Mouse (Mus musculus): ENCODE data around the gene Eri2. TPM values are rescaled to one million over a fixed set of nuclear protein-coding genes. Genes with fewer than 3 reads are reported as not detected.
A peak's percentile ranks its signal among the peaks of the same experiment; 100 is the strongest.

The Eri2 gene
- polyA plus RNA-seq (2015; fragmentation: Nextera tagmentation; extraction: Ambion mirVana), result 24.5 and 27.4 TPM in 2 replicates

DNA sequence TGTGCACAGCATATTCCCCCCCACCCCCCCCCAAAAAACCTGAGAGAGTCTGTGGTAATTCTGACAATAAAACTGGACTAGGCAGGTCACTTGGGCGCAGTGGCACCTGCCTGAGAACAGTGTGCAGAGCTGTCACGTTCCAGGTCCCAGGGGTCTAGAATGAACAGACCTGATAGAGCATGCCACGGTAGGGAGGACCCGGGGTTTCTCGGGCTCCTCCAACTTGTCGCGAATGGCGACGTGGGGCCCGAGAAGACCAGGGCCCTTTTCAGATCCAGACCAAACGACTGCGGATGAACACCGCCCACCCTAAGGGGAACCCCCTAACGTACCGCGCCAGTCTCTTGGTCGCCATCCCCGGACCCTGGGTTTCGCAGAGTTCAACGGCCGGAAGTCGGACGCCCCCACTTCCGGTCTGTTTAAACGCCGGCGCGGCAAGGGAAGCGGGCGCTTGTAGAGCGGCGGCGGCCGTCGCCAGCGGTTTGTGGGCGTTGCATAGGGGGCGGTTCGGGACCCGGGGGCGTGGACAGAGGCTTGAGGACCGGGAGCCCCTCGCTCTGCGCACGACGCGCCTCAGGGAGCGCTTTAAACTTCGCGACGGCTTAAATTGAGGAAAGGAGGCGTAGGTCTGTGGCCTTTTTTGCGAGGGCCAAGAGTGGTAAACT, at the start of gene Eri2, which contains the start of gene Rexo5:
Gene Eri2 (minus strand): TSS at position 473 of the 665 bp plus-strand sequence.
Gene Rexo5 (plus strand): TSS at position 421 of the 665 bp plus-strand sequence.
- peak within 1 kb of the TSS; percentile 72 for H3K4me3 ChIP-seq
- peak within 1 kb of the TSS; percentile 74 for H3K4me2 ChIP-seq
- no peaks in the 10 kb centered on the region for H3K9me3 ChIP-seq
- ATAC-seq (ENCODE audit: insufficient number of reproducible peaks, insufficient read depth, low FRiP score, low TSS enrichment, low read depth), result peak; percentile 98
- under 1% methylated on average over 53 of the region's 53 CpGs for WGBS
- no peaks in the 10 kb centered on the region for H3K27me3 ChIP-seq
- peak within 1 kb of the TSS; percentile 80 for H3K27ac ChIP-seq
- H3K9ac ChIP-seq, result peak within 1 kb of the TSS; percentile 88
- H3K36me3 ChIP-seq, result peaks cover 15% of the 10 kb centered on the region
- H3K4me1 ChIP-seq, result peaks cover 11% of the 10 kb centered on the region

DNA sequence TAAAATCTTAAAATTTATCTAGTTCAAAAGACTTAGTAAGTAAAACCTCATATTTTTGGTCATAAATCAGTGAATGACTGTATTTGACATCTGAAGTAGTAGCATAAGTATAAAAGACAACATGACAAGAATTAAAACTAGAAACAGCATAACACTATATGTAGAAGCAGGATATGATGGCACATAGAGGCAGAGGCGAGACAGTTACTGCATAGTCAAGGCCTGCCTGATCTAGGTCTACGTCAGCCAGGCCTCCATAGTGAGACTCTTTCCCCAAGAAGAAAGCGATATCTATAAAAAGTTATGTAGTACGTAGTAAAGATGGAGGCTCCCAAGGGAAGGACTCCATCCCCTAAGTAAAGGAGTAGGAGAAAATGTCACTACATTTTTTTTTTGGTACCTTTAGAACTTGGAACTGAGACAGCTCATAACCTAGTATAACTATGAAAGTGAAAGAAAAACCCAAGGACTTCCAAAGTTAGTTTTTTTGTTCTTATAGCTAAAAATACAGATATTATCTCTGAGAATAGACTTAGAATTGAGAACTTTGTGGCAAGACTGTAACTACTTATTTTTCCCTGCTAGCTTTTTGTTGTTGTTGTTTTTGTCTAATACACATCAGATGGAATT, 48.1 kb upstream of the Eri2 start:
- WGBS, result 95% methylated on average over 4 of the region's 4 CpGs
- Histone ChIP-seq H3K9ac (no peak overlapping the region), H3K36me3 (peaks cover 23% of the 10 kb centered on the region), H3K9me3 (no peaks in the 10 kb centered on the region), H3K27ac (no peak overlapping the region), H3K4me2 (no peak overlapping the region), H3K27me3 (no peaks in the 10 kb centered on the region), H3K4me1 (no peaks in the 10 kb centered on the region), H3K4me3 (no peak overlapping the region)
- ATAC-seq (ENCODE audit: insufficient number of reproducible peaks, insufficient read depth, low FRiP score, low TSS enrichment, low read depth), result no peak

GRCm38 (mm10) chr7:119835996-119836777, 42.3 kb upstream of the Eri2 start:
- H3K27me3 ChIP-seq, result no peaks in the 10 kb centered on the region
- no peak overlapping the region for H3K27ac ChIP-seq
- H3K4me1 ChIP-seq, result no peaks in the 10 kb centered on the region
- no peak for ATAC-seq (ENCODE audit: insufficient number of reproducible peaks, insufficient read depth, low FRiP score, low TSS enrichment, low read depth)
- H3K4me2 ChIP-seq, result no peak overlapping the region
- 96% methylated on average over 4 of the region's 4 CpGs for WGBS
- H3K9me3 ChIP-seq, result no peaks in the 10 kb centered on the region
- H3K4me3 ChIP-seq, result no peak overlapping the region
- peaks cover 28% of the 10 kb centered on the region for H3K36me3 ChIP-seq
- no peak overlapping the region for H3K9ac ChIP-seq

DNA sequence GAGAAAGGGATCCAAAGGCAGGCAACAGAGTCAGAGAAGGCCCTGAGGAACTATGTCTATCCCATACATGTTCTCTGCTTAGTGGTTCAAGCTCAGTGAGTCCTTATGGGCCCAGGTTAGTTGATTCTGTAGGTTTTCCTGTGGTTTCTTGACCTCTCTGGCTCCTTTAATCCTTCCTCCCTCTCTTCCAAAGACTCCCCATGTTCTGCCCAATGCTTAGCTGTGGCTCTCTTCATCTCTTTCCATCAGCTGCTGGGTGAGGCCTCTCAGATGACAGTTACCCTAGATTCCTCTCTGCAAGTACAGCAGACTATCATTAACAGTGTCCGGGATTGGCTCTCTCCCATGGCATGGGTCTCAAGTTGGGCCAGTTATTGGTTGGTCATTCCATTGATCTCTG, 41.5 kb upstream of the Eri2 start:
- 86% methylated on average over 1 of the region's 1 CpGs for WGBS
- no peak overlapping the region for H3K9ac ChIP-seq
- peaks cover 27% of the 10 kb centered on the region for H3K36me3 ChIP-seq
- no peaks in the 10 kb centered on the region for H3K4me1 ChIP-seq
- H3K9me3 ChIP-seq, result no peaks in the 10 kb centered on the region
- no peak for ATAC-seq (ENCODE audit: insufficient number of reproducible peaks, insufficient read depth, low FRiP score, low TSS enrichment, low read depth)
- no peak overlapping the region for H3K4me3 ChIP-seq
- no peaks in the 10 kb centered on the region for H3K27me3 ChIP-seq
- H3K27ac ChIP-seq, result no peak overlapping the region
- H3K4me2 ChIP-seq, result no peak overlapping the region

GRCm38 (mm10) chr7:119808723-119809122, 14.9 kb upstream of the Eri2 start:
- Histone ChIP-seq H3K9me3 (no peaks in the 10 kb centered on the region), H3K4me1 (no peaks in the 10 kb centered on the region), H3K4me3 (no peak overlapping the region), H3K36me3 (peaks cover 49% of the 10 kb centered on the region), H3K27ac (no peak overlapping the region), H3K9ac (no peak overlapping the region), H3K4me2 (no peak overlapping the region), H3K27me3 (no peaks in the 10 kb centered on the region)
- 96% methylated on average over 3 of the region's 3 CpGs for WGBS
- ATAC-seq (ENCODE audit: insufficient number of reproducible peaks, insufficient read depth, low FRiP score, low TSS enrichment, low read depth), result no peak

DNA sequence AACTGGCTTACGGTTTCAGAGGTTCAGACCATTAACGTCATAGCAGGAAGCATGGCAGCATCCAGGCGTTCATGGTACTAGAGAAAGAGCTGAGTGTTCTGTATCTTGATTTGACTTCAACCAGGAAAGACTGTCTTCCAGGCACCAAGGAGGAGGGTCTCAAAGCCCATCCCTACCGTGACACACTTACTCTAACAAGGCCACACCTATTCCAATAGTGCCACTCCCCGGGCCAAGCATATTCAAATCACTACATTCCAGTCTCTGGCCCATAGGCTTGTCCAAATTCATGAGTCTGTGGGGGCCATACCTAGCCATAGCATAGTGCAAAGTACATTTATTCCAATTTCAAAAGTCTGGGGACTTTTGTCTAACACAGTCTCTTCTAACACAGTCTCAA, 13.5 kb upstream of the Eri2 start:
- H3K4me3 ChIP-seq, result no peak overlapping the region
- no peaks in the 10 kb centered on the region for H3K4me1 ChIP-seq
- H3K36me3 ChIP-seq, result peaks cover 47% of the 10 kb centered on the region
- H3K9me3 ChIP-seq, result no peaks in the 10 kb centered on the region
- no peaks in the 10 kb centered on the region for H3K27me3 ChIP-seq
- H3K9ac ChIP-seq, result no peak overlapping the region
- no peak overlapping the region for H3K27ac ChIP-seq
- no peak overlapping the region for H3K4me2 ChIP-seq
- WGBS, result 92% methylated on average over 5 of the region's 5 CpGs
- ATAC-seq (ENCODE audit: insufficient number of reproducible peaks, insufficient read depth, low FRiP score, low TSS enrichment, low read depth), result no peak

- Histone ChIP-seq H3K9ac (no peak overlapping the region), H3K27ac (no peak overlapping the region), H3K9me3 (no peaks in the 10 kb centered on the region), H3K4me3 (no peak overlapping the region), H3K4me2 (no peak overlapping the region), H3K27me3 (no peaks in the 10 kb centered on the region), H3K36me3 (peaks cover 25% of the 10 kb centered on the region), H3K4me1 (no peaks in the 10 kb centered on the region)
- no peak for ATAC-seq (ENCODE audit: insufficient number of reproducible peaks, insufficient read depth, low FRiP score, low TSS enrichment, low read depth)
- WGBS, result 86% methylated on average over 3 of the region's 3 CpGs
These were observed 7.1 kb upstream of the Eri2 start for GRCm38 (mm10) chr7:119800991-119801390.

DNA sequence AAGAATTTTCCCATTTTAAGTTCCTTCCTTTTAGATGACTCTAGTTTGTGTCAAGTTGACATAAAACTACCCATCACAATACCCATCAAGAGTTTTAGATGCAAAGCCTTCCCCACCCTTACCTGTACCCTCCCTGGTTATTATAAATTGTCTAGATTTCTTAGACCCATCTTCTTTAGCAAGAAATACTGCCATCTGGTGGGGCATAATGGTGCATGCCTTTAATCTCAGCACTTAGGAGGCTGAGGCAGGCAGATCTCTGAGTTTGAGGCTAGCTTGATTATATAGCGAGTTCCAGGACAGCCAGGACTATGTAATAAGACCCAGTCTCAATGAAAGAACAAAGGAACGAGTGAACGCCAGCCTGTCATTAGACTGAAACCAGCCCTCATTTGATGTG, 6.6 kb upstream of the Eri2 start:
- H3K9me3 ChIP-seq, result no peaks in the 10 kb centered on the region
- no peak for ATAC-seq (ENCODE audit: insufficient number of reproducible peaks, insufficient read depth, low FRiP score, low TSS enrichment, low read depth)
- no peaks in the 10 kb centered on the region for H3K4me1 ChIP-seq
- H3K27me3 ChIP-seq, result no peaks in the 10 kb centered on the region
- H3K4me3 ChIP-seq, result no peak overlapping the region
- no peak overlapping the region for H3K4me2 ChIP-seq
- peaks cover 24% of the 10 kb centered on the region for H3K36me3 ChIP-seq
- H3K9ac ChIP-seq, result no peak overlapping the region
- WGBS, result 84% methylated on average over 3 of the region's 3 CpGs
- no peak overlapping the region for H3K27ac ChIP-seq

- peaks cover 11% of the 10 kb centered on the region for H3K4me1 ChIP-seq
- no peaks in the 10 kb centered on the region for H3K27me3 ChIP-seq
- H3K27ac ChIP-seq, result no peak overlapping the region
- H3K4me3 ChIP-seq, result peak overlapping the region; percentile 20
- H3K9me3 ChIP-seq, result no peaks in the 10 kb centered on the region
- no peak for ATAC-seq (ENCODE audit: insufficient number of reproducible peaks, insufficient read depth, low FRiP score, low TSS enrichment, low read depth)
- peaks cover 7% of the 10 kb centered on the region for H3K36me3 ChIP-seq
- peak overlapping the region; percentile 50 for H3K4me2 ChIP-seq
- H3K9ac ChIP-seq, result 0 out of 2 replicates have a peak overlapping the region, but pooled peaks have one; percentile 28
These were observed 1.5 kb upstream of the Eri2 start for GRCm38 (mm10) chr7:119795311-119795710.

GRCm38 (mm10) chr7:119794251-119794638, 387 bp upstream of the Eri2 start:
- Histone ChIP-seq H3K36me3 (peaks cover 12% of the 10 kb centered on the region), H3K4me2 (peak overlapping the region; percentile 74), H3K9me3 (no peaks in the 10 kb centered on the region), H3K4me1 (peaks cover 11% of the 10 kb centered on the region), H3K9ac (peak overlapping the region; percentile 88), H3K4me3 (peak overlapping the region; percentile 72), H3K27ac (peak overlapping the region; percentile 80), H3K27me3 (no peaks in the 10 kb centered on the region)
- under 1% methylated on average over 21 of the region's 21 CpGs for WGBS
- ATAC-seq (ENCODE audit: insufficient number of reproducible peaks, insufficient read depth, low FRiP score, low TSS enrichment, low read depth), result no peak; the same call in 1 of the 2 replicates

DNA sequence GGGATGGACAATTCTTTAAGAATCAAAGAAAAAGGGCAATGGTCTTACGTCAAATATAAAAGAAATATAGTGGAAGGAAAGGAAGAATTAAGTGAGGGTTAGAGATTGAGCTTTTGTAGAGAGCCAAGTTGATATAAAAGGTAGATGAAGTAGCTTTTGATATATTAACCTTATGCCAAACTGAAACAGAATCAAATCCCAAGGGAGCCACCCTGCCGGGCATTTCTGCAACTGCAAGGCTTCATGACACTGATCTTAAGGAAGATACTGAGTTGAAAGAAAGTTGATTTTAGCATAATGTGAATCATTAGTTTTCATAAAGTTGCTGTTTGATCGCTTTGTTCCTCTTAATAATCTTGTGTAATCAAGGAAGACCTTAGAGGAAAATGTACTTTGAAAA, 4.8 kb downstream of the Eri2 start:
- 85% methylated on average over 3 of the region's 3 CpGs for WGBS
- Histone ChIP-seq H3K27me3 (no peaks in the 10 kb centered on the region), H3K36me3 (peaks cover 48% of the 10 kb centered on the region), H3K4me1 (peaks cover 5% of the 10 kb centered on the region; the same call in 1 of the 2 replicates), H3K4me3 (no peak overlapping the region), H3K27ac (no peak overlapping the region), H3K4me2 (no peak overlapping the region), H3K9ac (no peak overlapping the region), H3K9me3 (no peaks in the 10 kb centered on the region)
- no peak for ATAC-seq (ENCODE audit: insufficient number of reproducible peaks, insufficient read depth, low FRiP score, low TSS enrichment, low read depth)
